Mouse (Mus musculus): ENCODE measurements around the gene Fam78a.
A peak's percentile ranks its signal among the peaks of the same experiment; 100 is the strongest.

The Fam78a gene

GRCm38 (mm10) chr2:32096122-32096420 lies 11.4 kb upstream of the Fam78a start:
- no peak for DNase-seq (ENCODE audit: low spot score in 2 of 2)

- DNase-seq (ENCODE audit: low spot score in 2 of 2): no peak
Observed at GRCm38 (mm10) chr2:32095351-32096121, 10.9 kb upstream of the Fam78a start, which contains the start of gene Plpp7. Gene Plpp7, plus strand, starts transcription at chr2:32095528.

- no peak for DNase-seq (ENCODE audit: low spot score in 2 of 2)
Observed at GRCm38 (mm10) chr2:32094001-32094707, 9.5 kb upstream of the Fam78a start.

DNA sequence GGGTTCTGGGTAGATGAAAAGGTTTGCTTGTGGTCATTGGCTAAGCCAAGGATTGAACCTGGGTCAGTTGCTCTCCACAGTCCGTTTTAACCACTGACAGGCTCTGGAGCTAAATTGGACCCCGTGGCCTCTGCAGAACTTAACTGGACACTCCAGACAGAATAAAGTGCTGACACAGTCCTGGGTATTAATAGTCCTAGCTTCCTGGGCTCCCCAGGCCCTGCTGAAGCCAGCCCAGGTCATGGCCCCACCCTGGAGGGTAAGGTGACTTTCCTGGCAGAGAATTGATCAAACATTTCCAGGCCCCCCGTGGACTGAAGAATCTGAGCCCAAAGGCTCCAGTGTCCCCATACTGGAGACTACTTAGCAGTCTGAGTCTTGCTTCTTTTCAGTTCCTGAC lies 7.3 kb upstream of the Fam78a start:
- no peak for DNase-seq (ENCODE audit: low spot score in 2 of 2)

DNA sequence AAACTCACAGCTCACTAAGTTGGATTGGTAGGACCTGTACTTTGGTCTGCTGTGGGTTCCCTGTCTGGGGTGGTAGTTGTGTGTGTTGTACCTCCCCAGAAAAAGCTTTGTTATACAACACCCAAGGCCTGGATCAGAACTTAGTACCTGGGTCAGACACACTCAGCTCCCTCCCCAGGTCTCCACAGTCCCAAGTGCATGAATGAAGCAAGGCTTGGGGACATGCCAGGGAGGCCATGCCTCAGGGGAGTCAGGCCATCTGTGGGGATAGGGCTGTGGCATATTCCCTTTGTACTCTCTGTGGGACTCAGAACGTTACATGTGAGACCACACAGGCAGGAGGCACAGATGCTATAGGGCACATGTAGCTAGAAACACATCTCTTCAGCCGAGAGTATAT lies 5.5 kb upstream of the Fam78a start:
- DNase-seq (ENCODE audit: low spot score in 2 of 2): no peak

- DNase-seq (ENCODE audit: low spot score in 2 of 2): no peak
Observed at GRCm38 (mm10) chr2:32089606-32090005, 4.9 kb upstream of the Fam78a start.

DNA sequence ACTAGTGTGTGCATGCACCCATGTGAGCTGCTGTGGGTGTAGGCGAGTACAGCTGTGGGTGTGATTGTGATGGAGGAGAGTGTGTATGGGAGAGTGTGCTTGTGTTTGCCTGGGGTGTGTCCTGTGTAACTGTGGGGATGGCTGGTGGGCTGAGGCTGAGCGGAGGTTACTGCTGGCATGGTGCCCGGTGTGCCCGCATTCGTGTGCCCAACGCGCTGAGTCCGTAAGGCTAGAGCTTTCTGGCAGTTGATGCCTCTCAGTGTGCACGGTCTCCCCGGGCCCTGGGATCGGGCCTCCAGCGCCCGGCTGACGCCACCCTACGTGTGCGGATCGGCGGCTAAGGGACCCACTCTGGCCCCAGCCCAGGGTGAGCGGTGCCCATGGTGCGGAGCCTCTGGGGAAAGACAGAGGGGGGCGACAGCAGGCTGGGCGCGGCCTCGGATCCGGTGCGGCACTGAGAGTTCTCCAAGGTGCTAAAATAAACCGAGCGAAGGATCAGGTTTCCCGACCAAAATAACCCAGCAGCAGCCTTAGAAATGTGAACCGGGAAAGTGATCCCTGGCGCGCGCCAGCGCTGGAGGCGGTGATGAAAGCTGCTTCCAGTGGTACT lies 3.8 kb upstream of the Fam78a start:
- peak in 1 of 2 experiments; percentile 48 for DNase-seq (ENCODE audit: low spot score in 2 of 2)

- DNase-seq (ENCODE audit: low spot score in 2 of 2): no peak
Observed at GRCm38 (mm10) chr2:32087606-32088005, 2.9 kb upstream of the Fam78a start.

DNA sequence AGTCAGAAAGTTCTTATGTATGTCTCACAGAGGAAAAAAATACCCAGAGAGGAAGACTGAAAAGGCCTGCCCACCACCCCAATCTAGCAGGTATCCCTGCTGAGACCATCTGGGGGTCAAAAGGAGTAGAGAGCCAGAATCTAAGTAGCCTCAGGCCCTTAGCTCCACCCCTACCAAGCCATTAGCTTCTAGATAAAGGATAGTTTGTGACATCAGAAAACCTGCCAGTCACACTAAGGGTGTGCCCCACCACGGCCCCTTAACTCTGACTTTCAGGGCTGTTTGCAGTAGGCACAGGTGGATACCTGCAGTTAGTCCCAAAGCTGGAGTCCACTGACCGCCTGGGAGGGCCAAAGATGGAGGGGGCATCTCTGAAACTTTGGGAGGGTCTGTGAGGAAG lies 574 bp upstream of the Fam78a start:
- DNase-seq (ENCODE audit: low spot score in 2 of 2): peak; percentile 62 to 65

DNA sequence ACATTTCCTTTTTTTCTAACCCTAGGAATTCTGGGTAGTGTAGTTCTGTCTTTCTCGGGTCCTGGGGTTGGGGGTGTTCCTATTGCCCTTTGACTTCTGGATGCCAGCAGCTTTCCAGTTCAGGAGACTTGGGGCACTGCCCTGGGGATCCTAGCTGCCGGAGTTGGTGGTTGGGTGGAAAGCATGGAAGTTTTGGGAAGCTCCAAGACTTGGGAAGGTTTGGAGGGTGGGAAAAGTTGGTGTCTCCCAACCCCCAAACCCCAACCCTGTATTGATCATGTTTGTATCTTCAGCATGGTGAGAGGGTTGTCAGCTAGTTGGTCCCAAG lies 179 bp upstream of the Fam78a start:
- DNase-seq (ENCODE audit: low spot score in 2 of 2): peak in 1 of 2 experiments; percentile 65

DNA sequence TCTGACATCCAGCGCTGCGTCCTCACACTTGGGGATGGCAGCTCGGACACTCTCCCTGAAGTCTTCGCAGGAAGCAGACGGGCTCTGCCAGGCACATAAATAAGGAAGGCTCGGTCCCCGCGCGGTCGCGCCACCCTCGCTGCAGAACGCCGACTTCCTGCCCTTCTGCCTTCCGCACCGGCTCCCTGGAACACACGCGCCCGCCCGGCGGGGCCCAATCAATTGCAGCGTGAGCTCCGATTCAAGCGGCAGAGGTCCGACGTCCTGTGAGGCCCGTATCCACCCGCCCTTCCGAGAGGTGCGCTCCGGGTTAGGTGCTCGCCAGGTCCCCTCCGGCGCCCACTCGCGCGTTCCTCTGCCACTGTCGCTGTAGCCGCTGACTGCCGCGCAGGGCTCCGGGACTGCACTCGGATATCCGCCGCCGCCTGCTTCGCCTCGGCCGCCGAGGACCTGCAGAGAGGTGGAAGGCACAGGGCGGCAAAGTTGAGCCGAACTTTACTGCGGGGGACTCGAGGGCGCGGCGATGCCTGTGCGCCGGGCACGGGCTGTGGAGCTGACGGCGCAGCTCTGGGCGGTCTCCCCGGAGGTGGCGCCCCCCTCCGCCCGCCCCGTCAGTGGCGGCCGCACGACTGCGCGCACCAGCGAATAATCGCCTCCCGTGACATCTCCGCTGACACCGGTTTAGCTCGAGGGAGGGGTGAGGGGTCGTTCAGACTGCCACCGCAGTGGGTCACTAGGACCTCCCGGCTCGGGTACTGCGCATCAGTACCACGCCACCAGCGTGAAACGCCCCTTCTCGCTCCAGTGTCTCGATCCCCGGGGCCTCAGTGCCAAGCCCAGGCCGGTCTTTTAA lies 1.3 kb downstream of the Fam78a start:
- peak; percentile 82 to 86 for DNase-seq (ENCODE audit: low spot score in 2 of 2)

DNA sequence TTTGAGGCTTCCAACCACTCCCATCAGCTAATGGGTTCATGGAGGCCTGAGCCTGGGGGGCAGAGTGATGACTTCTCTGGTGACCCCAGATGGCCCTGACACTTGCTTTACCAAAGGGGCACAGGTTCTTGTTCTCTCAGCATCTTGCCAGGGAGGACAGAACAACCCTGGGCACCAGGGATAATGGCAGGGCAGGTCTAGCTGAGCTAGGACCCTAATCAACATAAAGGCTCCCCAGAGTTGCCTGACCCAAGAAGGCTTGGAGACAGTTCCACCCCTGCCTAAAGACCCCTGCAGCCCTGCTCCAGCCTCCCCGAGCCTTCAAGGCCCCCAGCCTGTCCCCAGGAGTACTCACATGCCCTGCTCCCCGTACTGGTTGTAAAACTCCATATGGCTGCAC lies 2.4 kb downstream of the Fam78a start:
- DNase-seq (ENCODE audit: low spot score in 2 of 2): peak in 1 of 2 experiments; percentile 66

DNA sequence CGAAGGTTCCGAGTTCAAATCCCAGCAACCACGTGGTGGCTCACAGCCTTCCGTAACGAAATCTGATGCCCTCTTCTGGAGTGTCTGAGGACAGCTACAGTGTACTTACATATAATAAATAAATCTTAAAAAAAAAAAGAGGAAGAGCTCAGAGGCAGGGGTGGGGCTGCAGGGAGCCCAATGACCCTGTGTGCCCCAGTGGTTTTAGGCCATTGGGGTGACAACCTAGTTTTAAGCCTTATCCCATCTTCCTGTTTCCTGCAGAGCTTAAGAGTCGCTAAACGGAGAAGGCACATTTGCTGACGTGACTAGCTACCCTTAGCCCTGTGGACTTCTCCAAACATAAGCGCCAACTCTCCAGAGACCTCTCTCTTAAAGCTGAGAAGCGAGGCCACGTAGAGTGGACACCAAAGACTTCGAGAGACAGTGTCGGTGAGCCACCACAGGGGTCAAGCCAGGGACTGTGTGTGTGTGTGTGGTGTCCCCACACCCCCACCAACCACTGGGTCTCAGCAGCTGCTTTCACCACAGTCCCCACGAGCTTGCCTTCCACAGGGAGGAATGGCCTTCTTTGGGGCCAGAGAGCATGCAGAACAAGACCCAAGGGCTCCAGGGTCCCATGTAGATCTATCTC lies 3.2 kb downstream of the Fam78a start:
- peak; percentile 37 to 64 for DNase-seq (ENCODE audit: low spot score in 2 of 2)

DNA sequence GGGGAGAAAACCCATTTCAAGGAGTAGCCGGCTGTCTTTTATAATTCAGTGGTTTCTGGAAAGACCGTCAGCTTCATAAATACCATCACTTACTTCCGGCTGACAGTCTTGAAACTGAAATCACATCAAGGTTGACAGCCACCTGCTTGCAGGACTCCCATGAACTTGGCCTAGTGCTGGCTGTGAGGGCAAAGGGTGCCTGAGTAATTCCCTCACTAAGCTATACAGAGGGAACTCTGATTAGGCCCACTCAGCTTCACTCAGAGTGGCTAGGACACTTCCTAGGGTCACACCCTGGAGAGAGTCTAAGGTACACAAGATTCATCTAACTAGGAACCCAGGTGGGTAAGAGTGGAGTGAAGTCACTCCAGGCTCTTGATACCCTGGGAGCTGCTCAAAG lies 4.0 kb downstream of the Fam78a start:
- peak in 1 of 2 experiments; percentile 20 for DNase-seq (ENCODE audit: low spot score in 2 of 2)

DNA sequence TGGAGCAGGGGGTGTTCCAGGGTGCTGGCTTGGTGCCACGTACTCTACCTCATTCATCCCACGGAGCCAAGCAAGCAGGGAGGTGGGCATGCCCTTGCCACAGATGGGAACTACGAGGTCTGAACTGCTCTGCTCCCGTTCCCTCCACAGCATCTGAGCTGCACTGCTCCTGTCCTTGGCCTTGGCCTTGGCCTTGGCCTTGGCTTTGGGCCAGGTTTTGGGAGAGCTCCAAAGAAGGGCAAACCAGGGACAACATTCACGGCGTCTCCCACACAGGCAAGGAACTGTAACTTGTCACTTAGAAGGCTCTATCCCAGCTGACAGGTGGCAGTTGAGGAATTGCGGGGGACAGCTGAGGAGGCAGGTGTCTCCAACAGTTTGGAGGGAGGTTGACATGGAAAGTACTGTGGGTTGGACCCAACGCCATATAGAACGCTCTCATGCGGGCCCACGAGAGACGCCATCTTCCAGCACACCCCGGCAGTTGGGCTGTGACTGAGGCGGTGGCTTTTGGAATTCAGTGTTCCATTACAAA lies 5.4 kb downstream of the Fam78a start:
- peak in 1 of 2 experiments; percentile 55 for DNase-seq (ENCODE audit: low spot score in 2 of 2)

DNA sequence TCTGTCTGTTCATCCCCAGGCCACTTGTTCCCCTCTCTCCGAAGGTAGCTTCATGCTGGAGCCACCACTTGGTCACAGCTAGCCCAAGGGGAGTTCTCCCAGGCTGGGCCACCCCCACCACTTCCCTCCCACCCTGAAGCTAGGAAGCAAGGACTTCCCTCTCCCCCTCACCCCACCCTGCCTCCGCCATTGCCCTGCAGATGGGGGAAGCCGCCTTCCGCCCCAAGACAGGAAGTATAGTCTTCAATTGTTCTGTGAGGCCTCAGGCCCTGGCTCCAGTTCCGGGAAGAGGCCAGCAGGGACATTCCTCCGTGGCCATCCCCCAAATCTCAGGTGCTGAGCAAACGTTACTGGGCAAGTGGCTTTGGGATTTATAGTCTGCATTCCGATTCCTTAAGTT lies 6.1 kb downstream of the Fam78a start:
- peak in 1 of 2 experiments; percentile 61 for DNase-seq (ENCODE audit: low spot score in 2 of 2)

GRCm38 (mm10) chr2:32077744-32078143 lies 6.9 kb downstream of the Fam78a start:
- DNase-seq (ENCODE audit: low spot score in 2 of 2): no peak

DNA sequence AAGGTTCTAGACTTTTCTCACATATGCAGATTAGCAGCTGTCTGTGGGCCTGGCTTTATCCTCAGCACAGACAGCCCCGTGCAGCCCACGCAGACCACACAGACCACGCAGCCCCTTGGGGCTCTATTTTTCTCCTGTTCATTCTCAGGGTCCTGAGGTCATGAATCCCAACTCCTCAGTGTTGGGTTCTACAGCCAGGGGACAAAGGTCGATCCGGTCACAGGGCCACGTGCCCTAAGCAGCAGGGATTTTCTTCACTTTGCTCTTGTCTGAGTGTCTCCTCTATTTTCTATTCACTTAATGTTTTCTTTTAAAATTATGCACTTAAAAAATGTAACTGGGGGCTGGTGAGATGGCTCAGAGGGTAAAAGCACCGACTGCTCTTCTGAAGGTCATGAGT lies 9.3 kb downstream of the Fam78a start:
- DNase-seq (ENCODE audit: low spot score in 2 of 2): no peak

- no peak for DNase-seq (ENCODE audit: low spot score in 2 of 2)
Observed at GRCm38 (mm10) chr2:32074404-32074803, 10.3 kb downstream of the Fam78a start.

DNA sequence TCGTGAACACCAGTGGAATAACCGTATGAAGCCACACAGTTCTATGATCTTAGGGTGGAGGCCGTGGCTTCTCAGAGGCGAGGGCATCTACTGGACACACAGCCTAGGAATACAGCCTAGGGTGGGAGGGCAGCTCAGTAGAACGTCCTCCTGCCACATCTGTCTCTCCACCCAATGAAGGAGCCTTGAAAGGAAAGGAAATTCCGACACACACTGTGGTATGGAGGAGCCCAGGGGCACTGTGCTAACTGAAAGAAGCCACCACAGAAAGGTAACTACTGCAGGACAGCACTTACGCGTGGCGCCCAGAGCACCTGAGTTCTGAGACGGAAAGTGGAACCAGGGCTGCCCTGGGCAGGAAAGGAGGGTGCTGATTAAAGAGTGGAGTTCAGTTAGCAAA lies 13.9 kb downstream of the Fam78a start:
- no peak for DNase-seq (ENCODE audit: low spot score in 2 of 2)

All from spleen, postnatal 10 days (tissue).